Mouse (Mus musculus) kidney, adult 18-20 months (tissue): Measurements from ENCODE around the gene Fyb2.

ENCODE experiments used
- DNase-seq: peaks from one replicate; pipeline ENCODE4 v3.0.0; 2021

Gene Fyb2

DNA sequence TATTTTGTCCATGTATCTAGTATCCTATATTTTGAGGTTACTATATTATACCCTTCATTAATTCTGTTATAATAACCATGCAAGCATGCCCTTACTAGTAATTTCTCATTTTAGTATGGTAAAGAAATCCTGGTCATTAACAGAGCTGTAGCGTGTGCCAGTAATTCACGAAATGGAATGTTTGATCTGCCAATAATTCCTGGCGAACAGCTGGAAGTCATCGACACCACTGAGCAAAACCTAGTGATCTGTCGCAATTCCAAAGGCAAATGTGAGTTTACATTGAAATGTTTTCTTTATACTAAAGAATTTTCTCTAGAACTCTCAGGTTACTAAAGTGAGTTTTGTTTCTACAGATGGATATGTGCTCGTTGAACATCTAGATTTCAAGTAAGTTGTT is 102.2 kb downstream of the Fyb2 start:
- DNase-seq = no peak

DNA sequence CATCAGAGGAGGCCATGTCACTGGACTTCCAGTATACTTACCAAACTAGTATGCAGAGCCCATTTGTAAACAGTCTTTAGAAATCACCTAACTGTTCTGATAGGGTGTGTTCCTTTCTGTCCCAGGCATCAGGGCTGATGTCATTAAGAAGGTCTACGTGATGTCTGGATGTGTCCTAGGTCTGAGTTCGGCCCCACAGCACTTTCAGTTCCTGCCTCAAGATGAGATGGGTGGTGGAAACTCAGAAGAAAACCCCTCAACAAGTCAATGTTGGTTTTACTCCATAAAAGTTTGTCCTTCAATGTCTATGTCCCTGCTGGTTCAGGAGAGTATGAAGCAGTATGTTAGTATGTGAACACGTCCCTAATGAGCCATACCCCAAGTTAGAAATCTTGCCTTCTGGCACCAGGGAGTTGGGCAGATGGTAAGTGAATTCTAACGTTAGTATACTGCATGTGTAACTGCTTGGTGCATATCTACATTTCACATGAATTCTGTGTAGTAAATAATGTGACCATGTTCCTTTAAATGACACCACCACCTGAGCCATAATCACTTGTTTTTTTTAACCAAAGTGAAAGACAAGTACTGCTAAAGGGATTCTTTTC is 102.9 kb downstream of the Fyb2 start:
- no peak for DNase-seq

DNA sequence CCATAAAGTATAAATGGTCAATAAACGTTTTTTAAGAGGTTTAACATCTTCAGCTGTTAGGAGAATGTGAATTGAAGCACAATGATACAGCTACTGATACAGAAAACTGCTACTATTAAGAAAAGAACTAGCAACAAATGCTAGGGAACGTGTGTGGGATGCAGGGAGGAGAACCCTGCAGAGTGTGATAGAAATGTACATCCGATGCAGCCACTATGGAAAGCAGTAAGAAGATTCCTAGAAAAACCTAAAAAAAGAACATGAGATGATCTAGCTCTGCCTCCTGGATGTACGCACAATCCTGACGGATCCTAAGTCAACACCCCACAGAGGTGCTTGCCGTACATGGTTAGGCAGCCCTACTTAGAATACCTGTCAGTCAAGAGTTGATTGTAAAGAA is 114.0 kb downstream of the Fyb2 start:
- no peak for DNase-seq

DNA sequence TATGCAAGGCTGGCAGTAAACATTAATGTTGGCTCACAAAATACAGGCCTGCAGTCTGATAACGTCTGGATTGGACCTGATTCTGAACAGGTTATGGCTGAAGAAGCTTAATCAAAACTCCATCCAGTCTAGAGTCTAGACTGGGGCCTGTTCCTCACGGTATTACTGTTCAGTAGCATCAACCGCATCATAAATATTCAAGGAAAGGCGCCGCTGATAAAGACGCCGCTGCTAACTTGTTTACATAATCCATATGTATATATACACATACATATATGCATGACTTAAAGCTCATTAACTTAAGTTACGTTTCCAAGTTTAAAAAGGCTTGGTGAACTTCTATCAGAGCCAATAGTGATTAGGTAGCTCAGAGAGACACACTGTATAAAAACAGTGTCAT is 117.8 kb downstream of the Fyb2 start:
- no peak for DNase-seq

DNA sequence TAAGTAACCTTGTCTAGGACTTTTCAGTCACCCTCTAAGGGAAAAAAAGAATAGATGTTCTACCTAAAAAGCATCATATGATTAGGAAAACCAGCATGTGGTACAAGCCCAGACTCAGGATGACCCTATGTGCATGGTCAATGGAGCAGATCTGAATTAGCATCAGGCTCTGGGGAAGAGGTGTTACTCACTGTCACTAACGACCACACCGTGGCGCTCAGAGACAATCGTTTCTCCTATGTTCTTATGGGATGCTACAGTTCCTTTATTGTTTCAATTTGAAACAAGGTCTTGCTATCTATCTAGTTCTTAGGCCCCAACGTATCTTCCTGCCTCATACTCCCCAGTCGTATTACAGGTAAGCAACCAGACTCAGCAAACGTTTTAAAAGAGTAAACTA is 119.9 kb downstream of the Fyb2 start:
- no peak for DNase-seq

DNA sequence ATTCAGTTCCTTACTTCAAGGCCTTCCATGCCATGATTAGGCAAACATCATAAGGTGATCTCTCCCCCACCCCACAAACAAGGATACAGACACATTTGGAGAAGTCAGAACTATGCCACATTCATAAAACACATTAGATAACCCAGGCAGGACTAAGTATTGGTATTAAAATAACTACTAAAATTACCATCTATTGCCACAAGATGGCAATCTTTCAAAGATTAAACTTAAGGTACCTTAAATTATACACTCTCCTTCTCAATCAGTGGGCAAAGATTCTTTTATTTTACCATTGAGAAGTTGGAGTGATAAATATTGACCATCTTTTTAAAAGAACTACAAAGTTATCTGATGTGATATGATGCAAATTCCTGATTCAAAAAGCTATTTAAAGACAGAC is 121.0 kb downstream of the Fyb2 start:
- no peak for DNase-seq

DNA sequence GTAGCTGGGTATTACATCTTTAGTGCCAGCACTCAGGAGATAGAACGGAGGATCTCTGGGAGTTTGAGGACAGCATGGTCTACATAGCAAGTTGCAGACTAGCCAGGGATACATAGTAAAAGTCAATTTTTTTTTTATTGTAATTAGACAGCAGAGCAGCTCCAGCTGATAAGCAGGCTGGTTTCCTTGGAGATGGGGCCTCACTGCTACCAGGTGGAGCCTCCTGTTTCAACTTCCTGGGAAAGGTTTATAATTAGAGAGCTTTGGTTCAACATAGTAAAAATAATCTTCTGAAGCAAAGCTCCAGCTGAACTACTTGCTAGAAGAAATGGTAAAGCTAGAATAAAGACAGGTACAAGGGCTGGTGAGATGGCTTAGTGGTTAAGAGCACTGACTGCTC is 136.8 kb downstream of the Fyb2 start:
- DNase-seq = no peak

DNA sequence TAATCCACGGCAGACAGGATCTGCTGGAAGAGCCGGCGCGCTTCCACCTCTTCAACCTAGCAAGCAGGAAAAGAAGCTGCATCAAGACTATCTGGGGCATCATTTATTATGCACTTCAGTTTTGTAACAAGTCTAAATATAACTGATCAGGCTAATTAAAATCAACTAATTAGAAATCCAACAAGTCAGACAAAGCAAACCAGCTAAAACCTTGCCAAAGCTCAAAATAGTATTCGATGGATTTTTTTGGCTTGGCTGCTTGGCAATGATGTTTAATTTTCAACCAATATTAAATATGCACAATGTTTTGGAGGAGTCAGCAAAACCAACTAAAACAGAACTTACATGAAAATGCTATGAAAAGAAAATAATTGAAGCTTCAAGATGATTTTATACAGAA is 138.0 kb downstream of the Fyb2 start:
- no peak for DNase-seq
